Mouse (Mus musculus): ENCODE results near the gene Olfr1031.
"Not testable (repeated sequence)": the region's sequence is repeated elsewhere in the genome, so short reads cannot be mapped to it uniquely, and the experiment has no call there.

The Olfr1031 gene

GRCm38 (mm10) chr2:85990004-85990403 is at the start of gene Olfr1031:
TSS of gene Olfr1031 (plus strand) at chr2:85990304.
- DNase-seq (ENCODE audit: low spot score) = no peak

GRCm38 (mm10) chr2:85950137-85950536 is 40.0 kb upstream of the Olfr1031 start, which contains the start of gene Olfr1028:
TSS of gene Olfr1028 (plus strand) at chr2:85950437.
- no peak for DNase-seq (ENCODE audit: low spot score)

GRCm38 (mm10) chr2:85973595-85973994 is 16.5 kb upstream of the Olfr1031 start, which contains the start of gene Olfr1029:
TSS of gene Olfr1029 (plus strand) at chr2:85973895.
- DNase-seq (ENCODE audit: low spot score) = no peak

GRCm38 (mm10) chr2:85978976-85979375 is 11.1 kb upstream of the Olfr1031 start, which contains the start of gene Olfr1030:
TSS of gene Olfr1030 (plus strand) at chr2:85979276.
- no peak for DNase-seq (ENCODE audit: low spot score)

- DNase-seq (ENCODE audit: low spot score) = no peak
These were observed 15.1 kb downstream of the Olfr1031 start, which contains the start of gene Olfr1032 for GRCm38 (mm10) chr2:86005240-86005639. TSS of gene Olfr1032 (plus strand) at chr2:86005540.

GRCm38 (mm10) chr2:86020406-86020805 is 30.3 kb downstream of the Olfr1031 start, which contains the start of gene Olfr1033:
TSS of gene Olfr1033 (plus strand) at chr2:86020633.
- not testable (repeated sequence) for DNase-seq (ENCODE audit: low spot score)

GRCm38 (mm10) chr2:86021518-86021917 is 31.4 kb downstream of the Olfr1031 start:
- not testable (repeated sequence) for DNase-seq (ENCODE audit: low spot score)

Measured in urinary bladder, postnatal 14 days (tissue).